Mouse (Mus musculus) cerebellum, adult 2 months (tissue): Measurements from ENCODE around the gene Angptl3. TPM values are rescaled to one million over a fixed set of nuclear protein-coding genes. Genes with fewer than 3 reads are reported as not detected.

Experiments used
- DNase-seq, 2 experiments: peaks; one replicate each; pipeline ENCODE4 v3.0.0; 2021
- H3K27ac ChIP-seq: fragments of 200-500 bp; 2 replicates; pipeline ENCODE4 v1.5.1; 2012; ENCODE audit warnings: low read length, control low read depth, inconsistent platforms; ENCODE audit not compliant: insufficient read depth
- H3K27me3 ChIP-seq: fragments of 200-500 bp; 2 replicates; pipeline ENCODE4 v1.6.1; 2012; ENCODE audit warnings: inconsistent platforms, mild to moderate bottlenecking, low read length, moderate library complexity; ENCODE audit not compliant: control insufficient read depth, insufficient read depth
- H3K4me1 ChIP-seq: fragments of 200-500 bp; 2 replicates; pipeline ENCODE4 v1.6.1; 2011; ENCODE audit warnings: low read length; ENCODE audit not compliant: control insufficient read depth, insufficient read depth
- H3K4me3 ChIP-seq: fragments of 200-500 bp; replicated peaks from 2 replicates; pipeline ENCODE3; 2011; ENCODE audit warnings: mild to moderate bottlenecking, low read depth, low read length, control low read depth; ENCODE audit not compliant: insufficient read depth
- CTCF ChIP-seq: fragments of 200-500 bp; IDR thresholded peaks from 2 replicates; pipeline ENCODE4 v1.5.1; 2011; ENCODE audit warnings: low read depth, mild to moderate bottlenecking, control low read depth, low read length, moderate library complexity, borderline replicate concordance; ENCODE audit not compliant: insufficient read depth
- POLR2A ChIP-seq: fragments of 200-500 bp; IDR thresholded peaks from 2 replicates; pipeline ENCODE4 v1.6.1; 2011; ENCODE audit warnings: low read length, control low read depth, borderline replicate concordance; ENCODE audit not compliant: insufficient read depth
- WGBS: fragments of 180-500 bp; shearing (Covaris S2); methylation state at CpG from one replicate; pipeline ENCODE4 v1.1.7; 2018; 5-methylcytosine and 5-hydroxymethylcytosine counted together
- polyA plus RNA-seq: library from polyadenylated mRNA; depleted of rRNA; stranded (reverse); fragments of >200 nt; gene quantifications from 2 replicates; pipeline ENCODE4 v1.2.3, GENCODE M21; 2012; rRNA removed

Gene Angptl3
- polyA plus RNA-seq, 1 experiment = 0.39 TPM

- DNase-seq = no peak
- WGBS = 95% methylated on average over 17 of the region's 17 CpGs
- Histone ChIP-seq H3K27me3 (no peaks in the 10 kb centered on the region), H3K4me3 (no peak overlapping the region), H3K27ac (no peak overlapping the region), H3K4me1 (no peaks in the 10 kb centered on the region)
- no peak for TF ChIP-seq POLR2A
- no peak for TF ChIP-seq CTCF
Observed at GRCm38 (mm10) chr4:99087760-99088485, 57.2 kb downstream of the Angptl3 start.

GRCm38 (mm10) chr4:99091151-99091701 lies 60.5 kb downstream of the Angptl3 start:
- TF ChIP-seq CTCF (no peak), POLR2A (no peak)
- WGBS = 68% methylated on average over 3 of the region's 3 CpGs
- H3K27ac ChIP-seq = no peak overlapping the region

GRCm38 (mm10) chr4:99091777-99092176 lies 61.0 kb downstream of the Angptl3 start:
- DNase-seq = no peak
- Histone ChIP-seq H3K4me1 (no peaks in the 10 kb centered on the region), H3K27me3 (no peaks in the 10 kb centered on the region), H3K4me3 (no peak overlapping the region), H3K27ac (no peak overlapping the region)
- WGBS = 92% methylated on average over 3 of the region's 3 CpGs
- no peak for TF ChIP-seq CTCF

More at GRCm38 (mm10) chr4:99091151-99091701, 60.5 kb downstream of the Angptl3 start:
- Histone ChIP-seq H3K27me3 (no peaks in the 10 kb centered on the region), H3K4me3 (no peak overlapping the region), H3K4me1 (no peaks in the 10 kb centered on the region)
- no peak for DNase-seq

Other genes with a start within 250 kb of the Angptl3 start
- gene Kank4, start 213.4 kb upstream of the Angptl3 start, polyA plus RNA-seq = 6.8 and 9.1 TPM in 2 replicates
- gene I0C0044D17Rik, start 207.1 kb upstream of the Angptl3 start, polyA plus RNA-seq = not detected in 2 replicates
- gene Usp1, start 107.1 kb upstream of the Angptl3 start, polyA plus RNA-seq = 21.1 and 21.3 TPM in 2 replicates
- gene Dock7, start 90.0 kb downstream of the Angptl3 start, polyA plus RNA-seq = 47.5 and 48.2 TPM in 2 replicates
- 25.5 and 27.6 TPM in 2 replicates for gene Atg4c, start 163.0 kb downstream of the Angptl3 start, polyA plus RNA-seq